Mouse (Mus musculus) midbrain, embryonic 10.5 days (tissue): ENCODE data around the gene Etnk2. TPM values are rescaled to one million over a fixed set of nuclear protein-coding genes. Genes with fewer than 3 reads are reported as not detected.
A peak's percentile ranks its signal among the peaks of the same experiment; 100 is the strongest.

ENCODE experiments used
- DNase-seq: peaks from one replicate; pipeline ENCODE4 v3.0.0-alpha.2; 2017; ENCODE audit warnings: low spot score
- H3K27ac ChIP-seq: fragments of 300-500 bp; sonication (generic); replicated peaks from 2 replicates; pipeline ENCODE4 v1.5.1; 2016; ENCODE audit warnings: mild to moderate bottlenecking
- H3K27me3 ChIP-seq: fragments of 300-500 bp; sonication (generic); 2 replicates; pipeline ENCODE4 v1.6.1; 2016; ENCODE audit warnings: low read depth, mild to moderate bottlenecking; ENCODE audit not compliant: poor library complexity, severe bottlenecking
- H3K36me3 ChIP-seq: fragments of 300-500 bp; sonication (generic); 2 replicates; pipeline ENCODE4 v1.6.1; 2016; ENCODE audit warnings: mild to moderate bottlenecking, moderate library complexity
- H3K4me1 ChIP-seq: fragments of 300-500 bp; sonication (generic); 2 replicates; pipeline ENCODE4 v1.6.1; 2016
- H3K4me3 ChIP-seq: fragments of 300-500 bp; sonication (generic); 2 replicates; pipeline ENCODE4 v1.5.1; 2016; ENCODE audit warnings: mild to moderate bottlenecking, moderate library complexity
- H3K9me3 ChIP-seq: fragments of 300-500 bp; sonication (generic); replicated peaks from 2 replicates; pipeline ENCODE4 v1.6.1; 2016; ENCODE audit warnings: mild to moderate bottlenecking
- WGBS: fragments of 180-500 bp; shearing (Covaris S2); methylation state at CpG from one replicate; pipeline ENCODE4 v1.1.7; 2016; 5-methylcytosine and 5-hydroxymethylcytosine counted together
- polyA plus RNA-seq: library from polyadenylated mRNA; unstranded; fragments of >200 nt; fragmentation: Nextera tagmentation; extraction: Ambion mirVana; gene quantifications from 2 replicates; pipeline ENCODE4 v1.2.1, GENCODE M21; 2016

Gene Etnk2
- polyA plus RNA-seq, 1 experiment from 2014 or later, result 3.9 TPM

DNA sequence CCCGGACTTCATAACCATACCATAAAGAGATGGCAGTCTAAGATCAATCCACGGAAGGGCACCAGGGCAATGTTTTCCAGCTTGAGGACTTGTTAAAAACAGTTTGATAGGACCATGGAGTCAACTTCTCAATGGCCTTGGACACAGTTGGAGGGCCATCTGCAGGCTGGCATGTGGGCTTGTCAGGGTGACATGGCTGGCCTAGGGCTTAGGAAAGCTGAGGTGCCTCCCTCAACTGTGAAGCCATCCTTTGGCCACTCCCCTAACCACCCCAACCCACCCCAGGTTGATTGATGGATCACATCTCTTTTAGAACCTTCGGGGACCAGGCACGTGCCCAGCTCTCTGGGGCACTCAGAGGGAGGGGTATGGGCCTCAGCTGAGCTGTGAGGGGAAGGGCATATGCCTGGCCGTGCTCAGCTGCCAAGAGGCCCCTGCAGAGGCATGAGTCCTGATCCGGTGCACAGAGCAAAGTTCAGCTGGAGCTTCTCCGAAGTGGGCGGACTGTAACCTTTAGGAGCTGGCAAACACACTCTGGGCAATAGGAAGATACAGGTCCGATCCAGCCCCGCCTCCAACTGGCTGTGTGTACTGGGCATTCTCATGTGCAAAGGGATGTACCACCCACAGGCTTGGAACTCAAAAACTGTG lies 12.4 kb downstream of the Etnk2 start:
- H3K9me3 ChIP-seq, result no peaks in the 10 kb centered on the region
- H3K36me3 ChIP-seq, result no peaks in the 10 kb centered on the region; the same call in 1 of the 2 replicates
- peaks cover 1% of the 10 kb centered on the region; the same call in 1 of the 2 replicates for H3K27me3 ChIP-seq
- no peak overlapping the region for H3K27ac ChIP-seq
- 78% methylated on average over 10 of the region's 10 CpGs for WGBS
- H3K4me1 ChIP-seq, result peaks cover 46% of the 10 kb centered on the region
- no peak overlapping the region for H3K4me3 ChIP-seq
- DNase-seq, result no peak

DNA sequence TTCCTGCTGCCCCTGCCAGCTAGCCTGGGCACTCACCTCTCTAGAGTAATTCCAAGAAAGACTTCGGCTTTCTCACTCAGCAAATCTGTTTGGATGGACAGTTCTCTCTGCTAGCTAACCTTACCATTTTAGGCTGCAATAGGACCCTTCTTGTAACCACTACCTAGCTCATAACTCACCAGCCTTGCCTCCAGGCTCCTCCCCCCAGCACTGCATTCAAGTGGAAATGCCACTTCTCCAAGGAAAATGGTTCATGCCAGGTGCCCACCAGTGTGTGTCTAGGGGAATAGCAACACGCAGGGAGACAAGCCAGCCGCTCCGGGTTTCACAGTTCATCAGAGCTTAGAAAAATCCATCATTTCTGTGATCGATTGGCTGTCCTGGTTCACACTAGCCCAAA lies 14.2 kb downstream of the Etnk2 start:
- H3K27ac ChIP-seq, result no peak overlapping the region
- H3K36me3 ChIP-seq, result peaks cover 12% of the 10 kb centered on the region
- H3K27me3 ChIP-seq, result no peaks in the 10 kb centered on the region
- H3K4me1 ChIP-seq, result peaks cover 43% of the 10 kb centered on the region
- no peaks in the 10 kb centered on the region for H3K9me3 ChIP-seq
- 91% methylated on average over 5 of the region's 5 CpGs for WGBS
- DNase-seq, result no peak
- H3K4me3 ChIP-seq, result no peak overlapping the region

DNA sequence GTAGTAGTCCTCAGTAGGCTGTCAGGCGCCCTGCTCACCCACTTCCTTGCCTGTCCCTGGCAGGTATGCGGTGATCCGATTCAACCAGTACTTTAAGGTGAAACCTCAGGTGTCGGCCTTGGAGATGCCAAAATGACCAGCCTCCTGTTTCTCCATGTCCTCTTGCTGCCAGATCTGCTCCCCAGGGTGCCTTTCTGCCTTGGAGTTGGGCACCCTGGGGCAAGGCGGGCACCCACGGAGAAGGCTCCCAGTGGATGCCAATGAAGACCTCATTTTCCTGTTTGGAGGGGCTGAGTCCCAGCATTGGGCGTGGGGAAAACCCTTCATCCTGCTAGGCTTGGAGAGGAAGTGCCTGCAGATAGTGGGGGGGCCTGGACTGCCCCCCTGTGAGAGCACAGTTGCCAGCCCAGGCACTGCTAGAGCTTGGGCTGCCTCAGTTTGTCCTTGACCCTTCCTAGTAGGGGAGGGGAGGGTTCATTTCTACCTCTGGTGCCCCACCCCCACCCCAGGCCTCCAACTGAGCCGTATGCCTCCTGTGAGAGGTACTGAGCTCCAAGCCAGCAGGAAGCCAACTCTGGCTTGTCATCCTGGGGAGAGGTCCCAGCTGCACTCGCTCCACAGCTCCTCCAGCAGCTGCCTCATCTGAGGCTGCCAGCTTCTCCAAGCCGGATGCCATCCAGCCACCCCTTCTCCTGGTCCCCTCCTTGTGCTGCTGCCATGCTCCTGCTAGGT lies 16.0 kb downstream of the Etnk2 start:
- peak overlapping the region; percentile 61 for H3K27ac ChIP-seq
- 60% methylated on average over 10 of the region's 10 CpGs for WGBS
- no peak for DNase-seq

DNA sequence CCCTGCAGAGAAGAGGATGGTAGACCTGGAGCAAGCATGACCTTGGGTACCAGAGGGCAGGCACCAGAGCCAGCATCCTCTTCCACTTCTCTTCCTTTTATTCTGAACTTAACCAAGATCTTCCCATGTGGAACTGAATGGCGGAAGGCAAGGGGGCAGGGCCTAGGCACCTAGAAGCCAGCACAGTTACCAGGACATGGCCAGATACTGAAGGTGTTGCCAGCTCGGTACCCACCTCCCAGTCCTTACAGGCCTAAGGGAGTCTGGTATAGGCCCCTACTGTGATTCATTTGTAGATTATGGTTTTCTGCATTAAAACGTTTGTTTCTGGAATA lies 16.6 kb downstream of the Etnk2 start:
- Histone ChIP-seq H3K4me1 (peaks cover 44% of the 10 kb centered on the region), H3K36me3 (peaks cover 36% of the 10 kb centered on the region)
- 75% methylated on average over 3 of the region's 3 CpGs for WGBS

More for the DNA sequence above, 16.0 kb downstream of the Etnk2 start:
- H3K27me3 ChIP-seq, result no peaks in the 10 kb centered on the region
- H3K9me3 ChIP-seq, result no peaks in the 10 kb centered on the region
- no peak overlapping the region for H3K4me3 ChIP-seq
- H3K36me3 ChIP-seq, result peaks cover 31% of the 10 kb centered on the region
- peaks cover 44% of the 10 kb centered on the region for H3K4me1 ChIP-seq

GRCm38 (mm10) chr1:133380347-133381065 lies 17.1 kb downstream of the Etnk2 start:
- peaks cover 42% of the 10 kb centered on the region for H3K36me3 ChIP-seq
- H3K4me3 ChIP-seq, result no peak overlapping the region
- H3K27ac ChIP-seq, result no peak overlapping the region
- DNase-seq, result peak; percentile 37
- H3K27me3 ChIP-seq, result no peaks in the 10 kb centered on the region
- H3K4me1 ChIP-seq, result peaks cover 47% of the 10 kb centered on the region
- no peaks in the 10 kb centered on the region for H3K9me3 ChIP-seq
- 76% methylated on average over 14 of the region's 14 CpGs for WGBS

More for the DNA sequence above, 16.6 kb downstream of the Etnk2 start:
- no peak for DNase-seq
- no peak overlapping the region for H3K4me3 ChIP-seq
- peak overlapping the region; percentile 61 for H3K27ac ChIP-seq
- H3K27me3 ChIP-seq, result no peaks in the 10 kb centered on the region
- H3K9me3 ChIP-seq, result no peaks in the 10 kb centered on the region

- Histone ChIP-seq H3K4me3 (no peak overlapping the region), H3K27me3 (peaks cover 7% of the 10 kb centered on the region; the same call in 1 of the 2 replicates), H3K4me1 (peaks cover 51% of the 10 kb centered on the region), H3K9me3 (no peaks in the 10 kb centered on the region), H3K27ac (peak overlapping the region; percentile 76), H3K36me3 (peaks cover 57% of the 10 kb centered on the region)
- WGBS, result 10% methylated on average over 9 of the region's 9 CpGs
- peak; percentile 88 for DNase-seq
Observed at GRCm38 (mm10) chr1:133382008-133382407, 18.6 kb downstream of the Etnk2 start.

GRCm38 (mm10) chr1:133382552-133383155 lies 19.3 kb downstream of the Etnk2 start:
- 65% methylated on average over 12 of the region's 12 CpGs for WGBS
- Histone ChIP-seq H3K27ac (peak overlapping the region; percentile 76), H3K9me3 (no peaks in the 10 kb centered on the region), H3K4me1 (peaks cover 58% of the 10 kb centered on the region), H3K4me3 (no peak overlapping the region), H3K27me3 (peaks cover 11% of the 10 kb centered on the region; the same call in 1 of the 2 replicates), H3K36me3 (peaks cover 63% of the 10 kb centered on the region)
- DNase-seq, result no peak

DNA sequence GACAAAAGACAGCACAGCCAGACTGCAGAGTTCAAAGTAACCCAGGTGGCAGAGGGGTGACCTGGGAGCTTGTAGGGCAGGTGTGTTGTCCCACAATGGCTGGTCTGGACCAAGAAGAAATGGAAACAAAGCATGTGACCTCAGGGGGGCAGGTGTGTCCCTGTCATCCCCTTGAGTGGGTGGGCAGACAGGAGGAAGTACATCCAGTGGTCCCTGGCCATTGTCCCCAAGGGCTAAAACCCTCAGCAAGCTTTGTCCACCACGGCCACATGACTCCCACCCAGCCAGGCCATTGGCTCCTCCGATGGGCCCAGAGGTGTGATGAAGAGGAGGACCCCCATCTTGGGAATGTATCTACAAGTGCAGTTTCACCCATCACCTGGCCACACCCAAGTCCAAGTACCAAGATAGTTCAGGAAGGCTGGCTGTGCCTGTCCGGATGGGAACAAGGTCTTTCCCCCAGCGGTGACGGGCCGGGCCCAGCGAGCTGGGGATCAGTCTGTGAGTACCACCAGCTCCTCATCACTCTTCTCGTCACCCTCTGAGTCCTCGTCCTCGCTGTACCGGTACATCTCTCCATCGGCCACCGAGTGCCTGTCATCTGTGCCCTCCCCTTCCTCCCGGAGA lies 19.9 kb downstream of the Etnk2 start:
- peaks cover 17% of the 10 kb centered on the region for H3K27me3 ChIP-seq
- WGBS, result 92% methylated on average over 14 of the region's 14 CpGs
- no peaks in the 10 kb centered on the region for H3K9me3 ChIP-seq
- DNase-seq, result no peak
- peaks cover 70% of the 10 kb centered on the region for H3K36me3 ChIP-seq
- H3K4me1 ChIP-seq, result peaks cover 64% of the 10 kb centered on the region
- H3K4me3 ChIP-seq, result no peak overlapping the region
- H3K27ac ChIP-seq, result peak overlapping the region; percentile 76

DNA sequence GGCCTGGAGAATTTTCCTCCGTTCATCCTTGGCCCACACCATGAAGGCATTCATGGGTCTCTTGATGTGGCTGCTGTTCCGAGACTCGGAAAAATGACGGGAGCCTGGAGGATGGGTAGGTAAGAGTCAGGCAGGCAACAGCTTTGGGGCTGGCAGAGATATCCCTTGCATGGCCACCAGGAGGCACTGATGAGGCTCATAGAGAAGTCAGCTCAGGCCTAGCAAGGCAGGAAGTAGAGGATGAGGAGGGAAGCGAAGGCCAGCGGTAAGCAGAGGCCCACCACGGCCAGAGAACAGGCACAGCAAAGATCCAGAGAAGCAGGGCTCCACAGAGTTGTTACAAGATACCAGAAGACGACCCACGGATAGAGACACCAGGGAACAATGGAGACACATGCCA lies 22.1 kb downstream of the Etnk2 start:
- peak; percentile 85 for DNase-seq
- no peaks in the 10 kb centered on the region for H3K9me3 ChIP-seq
- peaks cover 64% of the 10 kb centered on the region for H3K4me1 ChIP-seq
- peaks cover 92% of the 10 kb centered on the region for H3K36me3 ChIP-seq
- peak overlapping the region; percentile 18; the same call in 1 of the 2 replicates for H3K4me3 ChIP-seq
- 34% methylated on average over 9 of the region's 9 CpGs for WGBS
- H3K27me3 ChIP-seq, result peaks cover 28% of the 10 kb centered on the region
- peak overlapping the region; percentile 84 for H3K27ac ChIP-seq

DNA sequence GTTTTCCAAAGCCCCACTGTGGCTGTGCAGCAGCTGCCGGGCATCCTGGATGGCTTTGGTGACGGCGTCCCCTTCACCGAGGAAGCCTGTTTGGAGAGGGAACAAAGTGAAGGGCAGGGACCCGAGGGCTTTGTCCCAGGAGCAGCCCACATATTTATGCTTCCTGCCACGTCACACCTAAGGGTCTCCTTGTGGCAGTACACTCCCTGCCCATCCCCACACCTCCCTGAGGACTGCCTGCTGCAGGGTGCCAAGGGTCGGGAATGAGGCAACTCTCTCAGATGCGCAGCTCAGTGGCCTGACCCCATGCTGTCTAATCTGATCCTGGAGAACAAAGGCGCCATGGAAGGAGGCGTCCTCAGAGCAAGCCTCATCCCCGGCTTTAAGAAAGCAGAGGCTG lies 22.8 kb downstream of the Etnk2 start:
- H3K4me1 ChIP-seq, result peaks cover 60% of the 10 kb centered on the region
- H3K27me3 ChIP-seq, result peaks cover 28% of the 10 kb centered on the region
- WGBS, result 26% methylated on average over 11 of the region's 11 CpGs
- peak; percentile 64 for DNase-seq
- H3K27ac ChIP-seq, result peak overlapping the region; percentile 84
- peaks cover 98% of the 10 kb centered on the region for H3K36me3 ChIP-seq
- 0 out of 2 replicates have a peak, but pooled peaks cover under 1% of the 10 kb centered on the region for H3K9me3 ChIP-seq
- peak overlapping the region; percentile 18; the same call in 1 of the 2 replicates for H3K4me3 ChIP-seq

DNA sequence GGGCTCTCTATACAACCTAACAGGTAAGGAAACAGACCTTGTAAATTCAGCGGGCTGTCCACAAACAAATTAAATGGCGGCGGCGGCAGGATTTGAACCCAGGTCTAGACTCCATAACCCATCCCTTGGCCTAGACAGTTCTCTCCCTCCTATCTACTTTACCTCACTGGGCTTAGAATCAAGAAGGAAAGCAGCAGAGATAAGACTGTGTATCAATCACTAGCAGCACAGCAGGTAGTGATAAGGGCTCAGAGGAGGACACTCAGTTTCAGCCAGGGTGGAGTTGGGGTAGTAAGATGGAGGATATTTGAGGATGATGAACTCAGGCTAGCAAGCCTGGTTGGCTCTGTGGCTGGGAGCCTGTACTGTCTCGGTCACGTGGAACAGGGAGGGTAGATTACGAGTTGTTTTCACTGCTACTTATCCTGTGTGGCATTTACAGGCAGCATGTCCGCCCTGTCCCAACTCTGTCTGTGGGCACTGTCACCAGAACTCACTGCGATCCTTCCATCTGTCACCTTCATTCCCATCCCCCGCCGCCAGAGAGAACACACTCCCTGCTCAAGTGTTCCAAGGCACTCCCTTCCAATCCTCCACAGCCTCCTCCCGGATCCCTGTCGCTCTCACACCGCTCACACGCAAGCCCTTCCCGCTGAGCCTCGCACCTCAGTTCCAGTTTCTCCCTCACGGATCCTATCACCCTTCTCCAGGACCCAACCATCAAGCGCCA lies 24.3 kb downstream of the Etnk2 start:
- peaks cover 100% of the 10 kb centered on the region for H3K36me3 ChIP-seq
- H3K4me1 ChIP-seq, result peaks cover 51% of the 10 kb centered on the region
- peaks cover 28% of the 10 kb centered on the region for H3K27me3 ChIP-seq
- H3K27ac ChIP-seq, result peak overlapping the region; percentile 57
- no peak for DNase-seq
- no peak overlapping the region for H3K4me3 ChIP-seq
- peaks cover 11% of the 10 kb centered on the region; the same call in 1 of the 2 replicates for H3K9me3 ChIP-seq
- WGBS, result 63% methylated on average over 19 of the region's 19 CpGs
